Comparison of ENCODE assay signal across 18 mouse cellular contexts in the genomic region with DNA sequence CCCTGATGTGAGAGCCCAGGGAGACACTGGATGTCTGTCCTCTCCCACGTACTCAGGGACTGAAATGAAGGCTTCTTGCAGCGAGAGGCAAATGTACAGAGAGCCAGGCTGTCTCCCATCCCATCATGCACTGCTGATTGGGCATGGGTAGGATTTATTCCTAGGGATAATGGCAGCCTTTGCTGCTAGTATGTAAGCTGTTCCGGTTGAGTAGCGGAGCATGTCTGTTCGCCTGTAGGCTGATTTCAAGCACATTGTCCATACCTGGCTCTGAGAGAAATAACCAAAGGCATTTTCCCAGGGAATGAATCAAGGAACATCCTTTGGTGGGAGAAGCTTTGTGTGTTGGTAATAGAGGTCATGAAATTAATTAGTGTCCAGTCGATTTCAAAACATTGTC.
DNase-seq lines count a peak whose midpoint lies in the region; ATAC-seq and TF ChIP-seq lines count a peak whose summit lies in the region.
"Had no signal": no experiment of that assay in that cellular context is flagged by ENCODE, and none has a peak within 500 bp of the region (broad histone marks: within the 10 kb centered on the region; RNA-seq: fewer than 3 reads in every experiment).

No protein-coding gene starts in this region.

- WGBS in forebrain, embryonic 12.5 days, result 81% methylated on average over 6 of the region's 6 CpGs
- 77% methylated on average over 6 of the region's 6 CpGs for WGBS in forebrain, embryonic 11.5 days
- 70% methylated on average over 6 of the region's 6 CpGs for WGBS in kidney, postnatal 0 days
- 73% methylated on average over 6 of the region's 6 CpGs for WGBS in neural tube, embryonic 13.5 days
- WGBS in midbrain, postnatal 0 days, result 49% methylated on average over 6 of the region's 6 CpGs

- H3K9me3 ChIP-seq in forebrain, embryonic 12.5 days, result no peaks in the 10 kb centered on the region
- no peaks in the 10 kb centered on the region for H3K9me3 ChIP-seq in forebrain, embryonic 11.5 days (ENCODE audit: control insufficient read depth, low read length)
- H3K9me3 ChIP-seq in kidney, postnatal 0 days (replicated peaks; ENCODE audit: low read length), result no peaks in the 10 kb centered on the region
- H3K9me3 ChIP-seq in neural tube, embryonic 13.5 days, result no peaks in the 10 kb centered on the region
- H3K9me3 ChIP-seq in midbrain, postnatal 0 days (ENCODE audit: low read length), result no peaks in the 10 kb centered on the region
- H3K9me3 ChIP-seq: heart, embryonic 15.5 days; limb, embryonic 15.5 days had no signal

- H3K4me1 ChIP-seq in forebrain, embryonic 12.5 days, result peaks cover 6% of the 10 kb centered on the region; the same call in 1 of the 2 replicates
- no peaks in the 10 kb centered on the region for H3K4me1 ChIP-seq in forebrain, embryonic 11.5 days (replicated peaks; ENCODE audit: control insufficient read depth, insufficient read depth, low read length)
- peaks cover 16% of the 10 kb centered on the region; the same call in 1 of the 2 replicates for H3K4me1 ChIP-seq in kidney, postnatal 0 days (replicated peaks; ENCODE audit: insufficient read depth, low read length)
- H3K4me1 ChIP-seq in neural tube, embryonic 13.5 days (replicated peaks), result no peaks in the 10 kb centered on the region
- H3K4me1 ChIP-seq in midbrain, postnatal 0 days (ENCODE audit: insufficient read depth, low read length), result 0 out of 2 replicates have a peak, but pooled peaks cover 3% of the 10 kb centered on the region
- H3K4me1 ChIP-seq: heart, embryonic 15.5 days had no signal

- H3K36me3 ChIP-seq in forebrain, embryonic 12.5 days (replicated peaks), result peaks cover 43% of the 10 kb centered on the region
- peaks cover 11% of the 10 kb centered on the region; the same call in 1 of the 2 replicates for H3K36me3 ChIP-seq in forebrain, embryonic 11.5 days (ENCODE audit: control insufficient read depth, insufficient read depth, low read length)
- peaks cover 35% of the 10 kb centered on the region for H3K36me3 ChIP-seq in kidney, postnatal 0 days (ENCODE audit: insufficient read depth, low read length)
- peaks cover 43% of the 10 kb centered on the region for H3K36me3 ChIP-seq in neural tube, embryonic 13.5 days
- H3K36me3 ChIP-seq in midbrain, postnatal 0 days (ENCODE audit: insufficient read depth, low read length), result peaks cover 9% of the 10 kb centered on the region

- H3K9ac ChIP-seq in forebrain, embryonic 12.5 days, result no peak overlapping the region
- no peak overlapping the region for H3K9ac ChIP-seq in forebrain, embryonic 11.5 days (ENCODE audit: low read length)
- H3K9ac ChIP-seq in kidney, postnatal 0 days (ENCODE audit: low read depth, low read length), result no peak overlapping the region
- H3K9ac ChIP-seq in neural tube, embryonic 13.5 days, result no peak overlapping the region
- H3K9ac ChIP-seq in midbrain, postnatal 0 days (replicated peaks; ENCODE audit: low read length, poor library complexity, severe bottlenecking), result no peak overlapping the region
- H3K9ac ChIP-seq: forebrain, postnatal 0 days; heart, embryonic 15.5 days; limb, embryonic 15.5 days; lung, embryonic 14.5 days had no signal

- H3K4me3 ChIP-seq in forebrain, embryonic 12.5 days (replicated peaks), result no peak overlapping the region
- no peak overlapping the region for H3K4me3 ChIP-seq in forebrain, embryonic 11.5 days (ENCODE audit: low read depth, low read length)
- H3K4me3 ChIP-seq in kidney, postnatal 0 days (replicated peaks; ENCODE audit: low read depth, low read length), result no peak overlapping the region
- no peak overlapping the region for H3K4me3 ChIP-seq in neural tube, embryonic 13.5 days
- H3K4me3 ChIP-seq in midbrain, postnatal 0 days (ENCODE audit: low read depth, low read length), result no peak overlapping the region
- H3K4me3 ChIP-seq: heart, embryonic 15.5 days; limb, embryonic 15.5 days had no signal

- H3K27ac ChIP-seq in forebrain, embryonic 12.5 days, result peak overlapping the region; percentile 10; the same call in 1 of the 2 replicates
- H3K27ac ChIP-seq in forebrain, embryonic 11.5 days (ENCODE audit: low read depth, low read length), result no peak overlapping the region
- H3K27ac ChIP-seq in kidney, postnatal 0 days, result no peak overlapping the region
- peak overlapping the region; percentile 10; the same call in 1 of the 2 replicates for H3K27ac ChIP-seq in neural tube, embryonic 13.5 days (replicated peaks)
- H3K27ac ChIP-seq in midbrain, postnatal 0 days (ENCODE audit: low read depth, low read length), result no peak overlapping the region
- H3K27ac ChIP-seq: heart, embryonic 15.5 days; limb, embryonic 15.5 days had no signal

- no peaks in the 10 kb centered on the region for H3K27me3 ChIP-seq in forebrain, embryonic 12.5 days
- H3K27me3 ChIP-seq in forebrain, embryonic 11.5 days (ENCODE audit: control insufficient read depth, insufficient read depth, low read length), result no peaks in the 10 kb centered on the region
- H3K27me3 ChIP-seq in kidney, postnatal 0 days (ENCODE audit: insufficient read depth, low read length), result no peaks in the 10 kb centered on the region
- H3K27me3 ChIP-seq in neural tube, embryonic 13.5 days, result no peaks in the 10 kb centered on the region
- no peaks in the 10 kb centered on the region for H3K27me3 ChIP-seq in midbrain, postnatal 0 days (ENCODE audit: insufficient read depth, low read length)
- H3K27me3 ChIP-seq: heart, embryonic 15.5 days; limb, embryonic 15.5 days had no signal

- no peak for DNase-seq in forebrain, embryonic 11.5 days (ENCODE audit: low spot score)
- DNase-seq in kidney, postnatal 0 days (ENCODE audit: low spot score), result peak; percentile 25
- no peak for DNase-seq in kidney, adult 9 months
- no peak for DNase-seq in neural tube, embryonic 10.5 days (ENCODE audit: extremely low spot score, low spot score)
- peak; percentile 9 for DNase-seq in midbrain, postnatal 0 days (ENCODE audit: low spot score)
- DNase-seq in testis, postnatal 14 days (ENCODE audit: low spot score), result no peak
- DNase-seq: cerebellum, adult 11 months; cerebellum, postnatal 14 days; forebrain, postnatal 0 days; gastrocnemius, postnatal 36 days; lung, postnatal 36 days; thymus, postnatal 14 days had no signal

- no peak for ATAC-seq in forebrain, embryonic 12.5 days (ENCODE audit: low FRiP score)
- no peak for ATAC-seq in forebrain, embryonic 11.5 days (replicated peaks; ENCODE audit: low FRiP score)
- ATAC-seq in kidney, postnatal 0 days (replicated peaks; ENCODE audit: low FRiP score, low read depth), result no peak
- ATAC-seq in neural tube, embryonic 13.5 days (ENCODE audit: low read depth), result no peak
- ATAC-seq in midbrain, postnatal 0 days (ENCODE audit: low FRiP score), result no peak
- ATAC-seq: forebrain, postnatal 0 days; intestine, embryonic 16.5 days had no signal

- TF ChIP-seq CTCF in kidney, postnatal 0 days (IDR thresholded peaks at IDR 0.05; ENCODE audit: low read depth), result no peak
- TF ChIP-seq CTCF in midbrain, postnatal 0 days (IDR thresholded peaks at IDR 0.05), result no peak

- no peak overlapping the region for H3K4me2 ChIP-seq in forebrain, embryonic 12.5 days
- H3K4me2 ChIP-seq in forebrain, embryonic 11.5 days (ENCODE audit: low read depth, low read length, severe bottlenecking), result no peak overlapping the region
- H3K4me2 ChIP-seq in kidney, postnatal 0 days (ENCODE audit: low read length), result no peak overlapping the region
- no peak overlapping the region for H3K4me2 ChIP-seq in neural tube, embryonic 13.5 days
- H3K4me2 ChIP-seq in midbrain, postnatal 0 days (ENCODE audit: low read depth, low read length, poor library complexity, severe bottlenecking), result no peak overlapping the region
- H3K4me2 ChIP-seq: heart, embryonic 15.5 days; limb, embryonic 15.5 days; lung, embryonic 14.5 days had no signal

Comparison
In these comparisons a context has a peak if more than half of its experiments do, and no peak if none do; other contexts are left out.
1. H3K27ac ChIP-seq: peak in forebrain, embryonic 12.5 days (single experiment) and neural tube, embryonic 13.5 days (single experiment); none in forebrain, embryonic 11.5 days (single experiment), kidney, postnatal 0 days (single experiment) and midbrain, postnatal 0 days (single experiment).
2. DNase-seq: peak in kidney, postnatal 0 days (single experiment) and midbrain, postnatal 0 days (single experiment); none in forebrain, embryonic 11.5 days (single experiment), kidney, adult 9 months (single experiment), neural tube, embryonic 10.5 days (single experiment) and testis, postnatal 14 days (single experiment).